Mouse (Mus musculus) telencephalon, adult 2 months (tissue): Measurements from ENCODE around the gene Batf.
A peak's percentile ranks its signal among the peaks of the same experiment; 100 is the strongest.

Experiments
- DNase-seq: peaks from one replicate; pipeline ENCODE4 v3.0.0-alpha.2; 2011; ENCODE audit warnings: low read depth, low spot score

The Batf gene

DNA sequence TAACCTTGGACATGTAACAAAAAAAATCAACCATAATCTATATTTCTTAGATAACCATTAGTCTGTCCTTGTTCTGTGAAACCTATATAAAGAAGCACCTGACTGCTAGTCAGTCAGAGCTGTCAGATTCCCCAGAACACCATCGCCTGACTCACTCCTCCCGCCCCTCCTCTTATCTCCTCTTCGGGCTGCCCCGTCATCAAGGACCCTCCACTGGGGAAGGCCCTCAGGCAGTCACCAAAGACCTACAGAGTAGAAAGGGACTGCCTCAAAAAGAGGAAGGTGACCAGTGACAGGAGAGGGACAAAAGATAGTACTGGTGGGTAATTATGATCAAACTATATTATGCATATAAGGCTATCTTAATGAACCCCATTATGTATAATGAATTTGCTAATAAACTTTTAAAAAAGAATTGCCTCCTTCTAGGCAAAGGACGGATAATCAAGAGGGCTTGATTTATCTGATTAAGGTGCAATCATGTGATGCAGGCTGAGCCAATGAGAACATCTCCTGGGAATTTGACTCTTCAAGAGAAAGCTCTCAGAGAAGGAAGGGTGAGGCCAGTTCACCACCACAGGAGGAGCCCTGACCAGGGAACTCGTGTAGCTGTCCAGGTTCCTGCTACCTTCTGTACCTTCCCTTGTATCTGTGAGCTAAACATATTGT, 40.4 kb downstream of the Batf start:
- no peak for DNase-seq

DNA sequence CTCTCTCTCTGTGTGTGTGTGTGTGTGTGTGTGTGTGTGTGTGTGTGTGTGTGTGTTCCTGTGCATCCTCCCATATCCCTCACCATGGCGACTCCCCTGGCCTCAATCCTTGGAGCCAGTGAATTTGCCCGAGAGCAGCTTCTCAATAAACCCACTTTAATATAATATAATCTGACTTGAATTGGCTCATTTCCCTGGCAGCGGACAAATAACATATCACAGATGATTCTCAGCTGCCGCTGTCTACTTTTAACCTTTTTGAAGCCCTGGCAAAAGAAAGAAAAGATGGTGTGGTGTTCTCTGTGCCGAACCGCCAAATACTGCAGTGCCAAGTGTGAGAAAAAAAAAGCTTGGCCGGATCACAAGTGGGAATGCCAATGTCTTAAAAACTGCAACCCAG, 41.7 kb downstream of the Batf start:
- no peak for DNase-seq

DNA sequence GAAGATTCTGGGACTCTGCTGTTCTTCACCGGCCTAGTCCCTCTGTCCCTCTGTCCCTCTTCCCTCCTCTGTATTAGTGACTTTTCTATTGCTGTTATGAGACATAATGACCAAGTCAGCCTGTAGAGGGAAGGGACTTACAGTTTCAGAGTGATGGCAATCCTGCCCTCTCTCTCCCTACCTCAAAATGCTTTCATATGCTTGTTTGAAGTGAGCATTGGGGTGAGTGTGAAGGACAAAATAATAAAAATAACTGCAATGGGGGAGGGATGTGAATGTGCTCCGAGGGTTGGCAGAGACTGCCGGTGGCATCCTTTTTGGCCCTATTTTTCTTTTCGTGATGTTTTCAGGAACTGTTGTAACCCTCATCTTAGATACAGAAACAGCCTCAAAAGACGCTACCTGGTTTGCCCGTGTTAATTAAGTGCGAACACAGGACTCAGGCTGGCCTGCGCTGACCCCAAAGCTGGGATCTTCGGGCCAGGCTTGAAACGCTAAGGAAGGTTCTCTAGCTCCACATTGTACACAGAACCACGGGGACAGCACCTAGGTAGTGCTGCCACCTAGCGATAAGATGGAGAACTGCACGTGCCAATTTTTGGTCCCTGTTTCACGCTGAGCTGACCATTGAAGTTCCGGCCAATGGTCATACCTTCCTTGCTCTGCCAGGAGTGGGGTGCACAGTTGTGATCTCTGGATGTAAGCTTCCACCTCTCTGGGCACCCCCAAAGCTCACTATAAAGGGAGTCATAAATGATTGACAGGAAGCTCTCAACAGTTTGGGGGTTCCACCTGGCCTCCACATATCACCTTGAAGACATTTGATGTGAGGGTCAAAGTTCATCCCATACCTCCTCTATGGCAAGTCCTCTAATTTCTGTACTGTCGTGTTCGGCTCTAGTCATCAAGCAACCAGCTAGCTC, 42.8 kb downstream of the Batf start:
- DNase-seq = no peak

DNA sequence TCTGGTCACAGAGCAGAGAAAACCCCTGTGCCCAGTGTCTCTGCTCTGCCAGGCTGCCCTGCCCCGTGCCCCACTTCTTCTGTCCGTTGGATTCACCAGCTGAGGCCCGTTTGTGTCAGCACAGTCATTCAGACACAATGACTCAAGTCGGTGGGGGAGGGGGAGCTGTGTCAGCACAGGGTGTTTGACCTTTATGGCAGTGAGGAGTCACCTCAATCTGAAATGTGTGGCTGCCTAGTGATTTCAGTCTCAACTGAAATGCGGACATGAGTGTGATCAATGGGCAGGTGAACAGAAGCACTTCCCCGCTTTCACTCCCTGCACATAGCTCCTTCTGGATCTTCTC, 43.4 kb downstream of the Batf start:
- DNase-seq = no peak

DNA sequence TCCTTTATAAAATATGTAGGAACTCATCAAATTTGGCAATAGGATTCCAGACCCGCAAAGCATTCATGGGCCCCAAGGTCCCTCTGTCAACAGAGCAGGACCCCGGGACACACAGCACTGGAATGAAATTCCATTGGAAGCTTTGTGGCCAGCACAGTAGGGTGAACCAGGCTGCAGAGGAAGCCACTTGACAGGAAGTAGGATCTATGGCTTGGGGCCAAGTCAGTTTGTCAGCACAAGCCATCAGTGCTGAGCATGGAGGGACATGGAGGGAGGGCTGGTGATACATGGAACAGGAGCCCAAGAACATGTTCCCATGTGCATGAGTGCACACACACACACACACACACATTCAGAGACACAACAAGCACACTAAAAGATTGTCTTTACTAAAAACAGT, 49.7 kb downstream of the Batf start:
- DNase-seq = no peak

DNA sequence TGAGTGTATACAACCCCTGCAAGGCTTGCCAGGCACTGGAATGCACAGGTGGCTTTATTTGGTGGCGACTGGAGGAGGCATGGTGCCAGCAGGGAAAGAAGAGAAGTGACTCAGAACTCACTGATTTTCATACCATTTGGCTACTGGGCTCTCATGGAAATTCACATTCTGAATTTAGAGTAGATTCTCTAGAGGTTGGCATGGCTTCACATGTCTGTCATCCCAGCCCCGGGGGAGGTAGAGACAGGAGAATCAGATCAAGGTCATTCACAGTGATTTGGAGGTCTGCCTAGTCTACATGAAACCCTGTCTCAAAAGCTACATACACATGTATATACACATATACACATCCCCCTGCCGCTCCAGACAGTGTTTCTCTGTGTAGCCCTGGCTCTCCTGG, 50.5 kb downstream of the Batf start:
- peak; percentile 8 for DNase-seq

DNA sequence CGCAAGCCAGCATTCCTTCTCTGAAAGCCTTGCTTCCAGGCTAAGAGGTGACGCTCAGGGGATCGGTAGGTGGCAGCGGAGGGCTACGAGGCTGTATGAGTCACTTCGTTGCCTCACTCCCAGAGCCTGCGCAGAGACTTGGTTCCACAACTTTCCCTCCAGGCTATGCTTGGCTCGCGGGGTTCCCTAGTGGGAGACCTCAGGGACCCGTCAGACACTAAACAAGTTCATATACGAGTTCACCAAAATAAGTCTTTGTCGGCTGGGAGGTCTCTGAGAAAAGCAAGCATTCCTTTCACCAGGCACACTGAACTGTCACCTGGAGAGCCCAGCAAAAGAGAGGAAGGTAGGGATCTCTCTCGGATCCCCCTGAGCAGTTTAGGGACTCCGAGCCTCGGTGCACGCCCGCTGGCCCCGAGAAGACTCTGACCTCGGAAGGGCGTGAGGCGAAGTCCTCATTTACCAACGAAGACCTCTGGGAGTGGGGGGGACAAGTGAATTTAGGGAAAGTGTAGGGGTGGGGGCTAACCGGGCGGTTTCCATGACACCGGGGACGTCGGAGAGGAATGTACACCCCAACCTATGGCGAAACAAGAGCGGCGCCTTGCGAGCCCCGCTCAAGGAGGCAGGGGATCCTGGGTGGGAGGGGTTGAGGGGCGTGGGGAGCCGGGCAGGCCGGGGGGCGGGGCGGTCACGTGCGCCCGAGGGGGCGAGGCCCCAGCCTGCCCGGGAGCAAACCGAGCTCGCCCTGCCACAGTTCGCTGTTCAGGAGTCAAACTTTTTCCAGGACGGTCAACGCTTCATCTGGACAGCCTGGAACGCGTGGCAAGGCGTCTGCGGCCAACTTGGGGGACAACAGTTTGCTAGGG, 59.6 kb downstream of the Batf start, which contains the start of gene Flvcr2:
TSS of gene Flvcr2 (plus strand) at position 713 of the 869 bp plus-strand sequence.
- DNase-seq = peak; percentile 24

DNA sequence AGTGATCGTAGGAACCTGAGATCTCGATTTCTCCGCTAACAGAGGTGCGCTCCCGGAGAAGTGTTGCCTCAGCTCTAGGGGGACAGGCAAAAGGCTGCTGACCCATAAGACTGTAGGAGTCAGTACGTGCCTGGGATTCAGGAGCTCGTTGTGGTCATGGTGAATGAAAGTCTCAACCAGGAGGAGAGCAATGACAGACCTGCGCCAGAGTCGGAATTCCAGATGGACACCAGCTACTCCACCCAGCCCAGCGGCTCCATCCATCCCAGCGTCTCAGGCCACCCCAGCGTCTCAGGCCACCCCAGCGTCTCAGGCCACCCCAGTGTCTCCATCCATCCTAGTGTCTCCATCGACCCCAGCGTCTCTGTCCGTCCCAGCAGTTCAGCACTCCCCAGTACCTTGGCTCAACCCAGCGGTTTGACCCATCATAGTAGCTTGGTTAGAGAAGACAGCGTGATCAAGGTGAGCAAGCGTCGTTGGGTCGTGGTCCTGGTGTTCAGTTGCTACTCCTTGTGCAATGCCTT, 60.3 kb downstream of the Batf start:
- no peak for DNase-seq

DNA sequence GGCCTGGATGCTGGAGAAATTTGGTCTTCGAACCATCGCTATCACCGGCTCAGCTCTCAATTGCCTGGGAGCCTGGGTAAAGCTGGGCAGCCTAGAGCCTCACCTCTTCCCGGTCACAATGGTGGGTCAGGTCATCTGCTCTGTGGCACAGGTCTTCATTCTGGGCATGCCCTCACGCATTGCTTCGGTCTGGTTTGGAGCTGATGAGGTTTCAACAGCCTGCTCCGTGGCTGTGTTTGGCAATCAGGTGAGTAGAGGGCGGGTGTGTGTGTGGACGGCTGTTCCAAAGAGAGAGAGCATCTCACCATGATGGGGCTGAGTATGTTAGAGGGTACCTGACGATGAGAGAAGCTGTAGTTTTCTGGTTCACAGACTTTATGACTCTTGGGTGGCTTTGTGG, 60.9 kb downstream of the Batf start:
- DNase-seq = no peak

DNA sequence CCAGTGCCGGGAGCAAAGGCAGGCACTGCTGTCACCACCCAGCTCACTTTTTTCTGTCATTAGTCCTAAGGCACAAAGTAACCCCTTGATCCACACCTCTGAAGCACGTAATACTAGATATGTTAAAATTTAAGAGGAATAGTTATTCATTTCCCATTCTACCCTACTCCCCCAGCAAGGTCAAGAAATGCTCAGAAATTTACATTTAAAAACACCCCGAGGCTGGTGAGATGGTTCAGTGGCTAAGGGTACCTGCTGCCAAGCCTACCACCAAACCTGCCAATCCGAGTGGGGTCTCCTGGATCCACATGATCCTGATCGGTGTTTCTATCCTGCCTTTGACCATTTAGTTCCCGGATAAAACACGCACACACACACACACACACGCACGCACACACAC, 63.4 kb downstream of the Batf start:
- DNase-seq = no peak

DNA sequence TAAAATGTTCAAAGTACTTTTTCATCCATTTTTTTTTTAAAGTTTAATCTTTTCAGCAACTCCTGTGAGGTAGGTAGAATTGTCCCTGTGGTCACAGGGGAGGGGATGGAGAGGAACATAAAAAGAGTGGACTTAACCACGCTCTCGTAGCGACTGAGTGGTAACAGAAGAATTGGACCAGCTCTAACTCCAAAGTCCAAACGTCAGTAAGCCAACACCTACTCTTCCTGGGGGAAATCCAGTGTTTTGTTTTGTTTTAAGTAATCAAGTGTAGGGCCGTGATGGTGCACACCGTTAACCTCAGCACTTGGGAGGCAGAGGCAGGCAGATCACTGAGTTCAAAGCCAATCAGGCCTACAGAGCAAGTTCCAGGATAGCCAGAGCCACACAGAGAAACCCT, 65.6 kb downstream of the Batf start:
- no peak for DNase-seq

DNA sequence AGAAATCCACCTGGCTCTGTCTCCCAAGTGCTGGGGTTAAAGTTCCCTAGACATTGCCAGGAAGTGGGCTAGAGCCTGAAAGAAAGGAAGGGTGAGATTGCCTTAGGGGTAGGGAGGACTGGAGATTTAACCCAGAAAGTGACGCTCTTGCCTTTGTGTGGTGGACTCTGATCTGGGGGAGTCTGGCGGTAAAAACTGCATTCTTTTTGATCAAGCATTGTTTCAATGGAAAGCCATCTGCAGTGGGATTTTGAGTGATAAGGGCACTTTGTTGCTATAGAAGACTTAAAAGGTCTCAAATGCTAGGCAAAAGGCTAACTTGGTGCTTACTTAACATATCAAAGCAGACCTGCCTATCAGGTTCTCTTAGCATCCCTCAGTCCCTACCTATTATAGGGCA, 66.8 kb downstream of the Batf start:
- DNase-seq = no peak

DNA sequence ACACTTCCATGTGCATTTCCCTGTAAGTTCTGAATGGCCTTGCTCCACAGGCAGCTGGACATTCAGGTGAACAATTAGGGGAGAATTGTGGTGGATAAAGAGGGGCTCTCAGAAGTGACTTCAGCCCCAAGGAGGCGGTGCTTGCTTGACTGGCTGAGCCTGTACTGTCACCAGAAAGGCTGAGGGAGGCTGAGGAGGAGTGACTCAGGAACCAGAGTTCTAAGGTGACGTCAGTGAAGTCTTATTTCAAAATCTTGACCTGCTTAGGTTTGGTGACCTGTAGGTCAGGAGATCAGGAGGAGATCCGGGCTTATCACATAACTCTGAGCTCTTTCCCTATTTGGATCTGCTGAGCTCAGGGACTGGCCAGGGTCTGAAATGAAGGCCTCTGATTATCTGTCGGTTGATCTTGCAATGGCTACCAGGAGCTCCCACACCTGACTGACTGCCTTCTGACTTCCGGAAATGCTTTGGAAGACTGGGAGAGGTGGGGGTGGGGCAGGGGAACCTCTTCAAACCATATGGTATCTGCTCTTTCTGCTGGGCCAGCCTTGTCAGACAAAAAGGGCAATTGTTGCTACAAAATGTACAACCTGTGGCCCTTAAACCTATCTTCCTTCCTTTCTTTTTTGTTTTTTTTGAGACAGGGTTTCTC, 68.3 kb downstream of the Batf start:
- no peak for DNase-seq

DNA sequence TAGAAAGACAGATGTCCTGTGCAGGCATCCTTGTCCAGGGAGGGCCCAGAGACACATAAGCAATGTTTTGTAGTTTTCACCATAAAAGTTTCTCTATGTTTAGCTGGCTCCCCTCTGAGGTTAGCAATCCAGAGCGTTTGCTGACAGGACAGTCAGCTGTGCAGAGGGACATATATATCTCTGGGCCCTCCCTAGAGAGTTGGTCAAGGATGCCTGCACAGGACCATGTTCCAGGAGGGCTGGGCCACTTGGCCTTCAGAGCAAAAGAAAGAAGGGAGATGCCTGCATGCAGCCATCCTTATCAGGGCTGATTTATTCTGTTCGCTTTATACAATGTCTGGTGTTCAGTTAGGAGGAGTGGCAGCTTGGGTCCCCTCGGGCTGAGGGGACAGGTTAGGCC, 70.0 kb downstream of the Batf start:
- DNase-seq = no peak

DNA sequence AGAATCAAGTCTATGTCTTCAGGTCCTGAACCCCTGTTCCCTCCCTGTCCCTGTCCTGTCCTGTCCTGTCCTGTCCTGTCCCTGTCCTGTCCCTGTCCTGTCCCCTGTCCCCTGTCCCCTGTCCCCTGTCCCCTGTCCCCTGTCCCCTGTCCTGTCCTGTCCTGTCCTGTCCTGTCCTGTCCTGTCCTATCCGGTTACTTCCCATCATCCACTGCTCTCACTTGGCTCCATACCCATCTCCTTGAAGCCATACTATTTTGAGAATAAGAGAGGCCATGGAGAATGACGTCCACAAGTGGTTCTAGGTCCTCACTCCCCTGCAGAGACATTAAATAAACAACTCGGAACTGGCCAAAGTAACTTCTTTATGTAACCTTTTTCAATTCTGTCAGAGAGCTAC, 70.6 kb downstream of the Batf start:
- no peak for DNase-seq
